Mouse (Mus musculus): ENCODE results near the gene Arhgap35.
"Not testable (repeated sequence)": the region's sequence is repeated elsewhere in the genome, so short reads cannot be mapped to it uniquely, and the experiment has no call there.

The Arhgap35 gene

DNA sequence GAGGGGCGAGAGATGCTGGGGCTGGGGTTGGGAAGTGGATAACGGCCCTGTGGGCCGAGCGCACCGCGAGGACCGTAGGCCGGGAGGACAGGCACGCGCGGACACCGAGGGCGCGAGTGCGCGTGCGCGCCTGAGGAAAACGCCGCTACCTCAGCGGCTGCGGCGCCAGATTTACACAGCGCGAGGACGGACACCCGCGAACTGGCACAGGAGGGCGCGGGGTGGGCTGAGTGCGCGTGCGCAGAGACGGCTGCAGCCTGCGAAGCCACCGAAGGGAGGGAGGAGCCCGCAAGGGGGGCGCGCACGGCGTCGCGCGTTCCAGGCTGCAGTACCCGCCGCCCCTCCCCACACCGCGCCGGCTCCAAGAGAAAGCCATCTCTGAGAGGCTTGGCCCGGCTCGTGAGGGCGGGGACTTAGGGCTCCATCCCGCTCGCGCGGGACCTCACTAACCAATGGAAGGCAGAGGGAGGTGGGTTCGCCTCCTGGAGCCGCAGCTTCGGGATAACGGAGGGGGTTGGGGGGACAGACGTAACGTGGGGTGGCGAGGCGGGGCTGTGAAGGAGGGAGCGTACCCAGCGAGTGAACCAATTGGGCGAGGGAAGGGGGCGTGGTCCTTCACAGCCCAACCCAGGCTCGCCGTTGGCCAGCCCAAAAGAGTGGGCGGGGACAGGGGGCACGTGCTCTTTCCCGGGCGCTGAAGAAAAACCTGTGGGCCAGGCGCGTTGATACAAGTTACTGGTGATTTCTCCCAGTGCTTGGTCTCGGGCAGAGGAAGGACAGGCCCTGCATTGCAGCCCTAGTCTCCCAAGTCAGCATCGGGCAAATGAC is at the start of gene Arhgap35:
Gene Arhgap35, minus strand, starts transcription at position 106 of the 828 bp plus-strand sequence.
- peak; percentile 99 for DNase-seq

DNA sequence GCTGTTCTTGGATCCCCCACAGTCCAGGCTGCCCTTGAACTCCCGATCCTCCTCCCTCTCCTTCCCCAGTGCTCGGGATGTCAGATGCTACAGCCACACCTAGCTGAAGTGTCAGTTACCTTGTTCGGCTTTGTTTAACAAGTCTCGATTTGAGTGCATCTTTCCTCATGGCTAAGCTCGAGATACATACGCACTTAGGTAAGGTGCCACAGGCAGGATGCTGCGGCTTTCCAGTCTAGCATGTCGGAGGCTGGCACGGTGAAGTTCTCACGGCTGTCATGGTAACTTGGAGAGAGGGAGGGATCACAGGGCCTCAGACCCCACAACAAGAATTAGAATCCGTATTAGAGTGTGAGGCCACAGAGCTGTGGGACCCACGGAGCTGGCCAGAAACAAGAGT is 29.5 kb upstream of the Arhgap35 start:
- no peak for DNase-seq

DNA sequence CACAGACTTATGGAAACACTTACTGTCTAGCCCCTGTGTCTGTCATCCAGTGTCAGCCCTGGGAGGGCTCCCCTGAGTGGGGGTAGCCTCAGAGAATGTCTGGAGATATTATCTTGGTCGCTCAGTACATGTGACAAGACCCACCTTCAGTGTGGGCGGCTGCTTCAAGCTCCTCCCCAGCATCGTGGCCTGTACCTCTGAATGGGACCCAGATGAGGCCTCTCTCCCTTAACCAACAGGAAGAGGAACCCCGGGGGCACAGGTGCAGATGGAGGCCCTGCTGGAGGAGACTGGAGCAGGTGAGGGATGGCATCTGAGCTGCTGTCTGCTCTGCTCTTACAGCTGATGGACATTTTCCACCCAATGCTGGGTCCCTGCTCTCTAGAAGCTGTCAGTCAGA is 28.3 kb upstream of the Arhgap35 start:
- DNase-seq, result peak; percentile 28 to 60

DNA sequence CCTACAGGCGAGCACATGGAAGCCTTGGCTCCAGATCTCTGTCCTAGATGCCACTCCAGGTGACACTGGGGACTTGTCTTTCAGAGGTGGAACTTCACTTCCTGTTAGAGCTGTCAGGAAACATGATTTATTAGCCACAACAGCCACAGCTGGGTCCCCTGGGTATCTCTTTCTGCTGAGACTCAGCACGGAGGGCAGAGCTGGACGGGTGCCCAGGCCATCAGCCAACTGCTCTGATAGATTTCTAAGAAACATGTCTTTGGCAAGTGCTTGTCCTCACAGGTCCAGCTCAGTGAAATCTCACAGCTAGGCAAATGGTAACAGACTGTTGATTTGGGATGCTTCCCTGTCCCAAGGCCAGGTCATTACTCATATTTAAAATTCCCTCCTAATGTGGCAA is 24.2 kb upstream of the Arhgap35 start:
- DNase-seq, result no peak

DNA sequence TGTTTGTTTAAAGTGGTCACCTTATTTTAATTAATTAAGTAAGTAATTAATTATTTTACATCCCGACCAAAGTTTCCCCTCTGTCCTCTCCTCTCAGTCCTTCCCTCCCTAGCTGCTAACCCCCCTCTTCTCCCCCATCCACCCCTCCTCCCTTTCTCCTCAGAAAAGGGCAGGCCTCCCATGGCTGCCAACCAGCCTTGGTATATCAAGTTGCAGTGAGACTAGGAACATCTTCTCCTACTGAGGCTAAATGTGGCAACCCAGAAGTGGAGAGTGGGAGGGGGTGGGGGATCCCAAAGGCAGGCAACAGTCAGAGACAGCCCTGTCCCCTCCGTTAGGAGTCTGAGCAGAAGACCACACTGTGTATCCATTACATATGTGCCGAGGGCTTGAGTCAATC is 20.3 kb upstream of the Arhgap35 start:
- no peak for DNase-seq

DNA sequence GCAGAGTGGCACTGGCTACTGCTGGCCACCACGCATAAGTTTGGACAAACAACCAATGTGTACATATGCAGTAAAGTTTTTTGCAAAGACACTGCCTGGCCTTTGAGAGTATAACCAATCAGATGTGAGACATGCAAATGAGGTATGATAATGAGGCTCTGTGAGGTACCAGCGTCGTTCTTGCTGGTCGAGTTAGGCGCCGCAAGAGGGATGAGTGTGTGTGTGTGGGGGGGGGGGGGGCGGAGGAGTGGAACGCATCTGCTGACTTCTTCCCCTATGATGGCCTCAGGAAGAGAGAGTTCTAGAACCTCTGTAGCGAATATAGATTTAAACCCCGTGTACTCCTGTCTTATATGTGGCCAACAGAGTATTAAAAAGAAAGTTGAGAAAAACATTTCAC is 19.1 kb upstream of the Arhgap35 start:
- DNase-seq, result not testable (repeated sequence)

DNA sequence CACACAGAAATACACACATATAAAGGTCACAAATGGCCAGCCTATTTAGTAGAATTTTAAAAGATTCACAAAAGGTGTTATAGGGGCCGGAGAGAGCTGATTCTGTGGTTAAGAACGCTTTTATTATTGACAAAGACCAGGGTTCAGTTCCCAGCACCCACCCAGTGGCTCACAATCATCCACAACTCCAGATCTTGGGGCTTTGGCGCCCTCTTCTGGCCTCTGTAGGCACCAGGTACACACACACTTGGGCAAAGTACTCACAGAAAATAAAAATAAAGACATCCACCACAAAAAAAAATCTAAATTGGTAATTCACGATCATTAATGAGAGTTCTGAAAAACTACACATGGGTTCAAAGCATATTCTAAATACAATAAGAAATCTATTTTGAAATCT is 17.1 kb upstream of the Arhgap35 start:
- no peak for DNase-seq

DNA sequence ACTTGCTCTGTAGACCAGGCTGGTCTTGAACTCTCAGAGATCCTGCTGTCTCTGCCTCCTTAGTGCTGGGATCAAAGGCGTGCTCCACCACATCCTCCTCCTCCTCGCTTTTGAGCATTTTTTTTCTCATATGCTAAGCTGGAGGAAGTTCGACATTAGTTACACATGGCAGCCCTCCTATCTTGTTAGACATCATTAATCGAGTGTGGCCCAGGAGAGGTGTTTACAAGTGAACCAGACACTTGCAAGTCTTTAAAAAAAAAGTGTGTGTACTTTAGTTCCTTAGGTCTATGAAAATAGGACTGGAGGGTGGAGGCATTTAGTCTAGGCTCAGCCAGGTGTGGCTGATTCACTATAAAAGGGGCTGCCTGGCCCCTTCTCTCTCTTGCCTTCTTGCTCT is 16.2 kb upstream of the Arhgap35 start:
- no peak for DNase-seq

DNA sequence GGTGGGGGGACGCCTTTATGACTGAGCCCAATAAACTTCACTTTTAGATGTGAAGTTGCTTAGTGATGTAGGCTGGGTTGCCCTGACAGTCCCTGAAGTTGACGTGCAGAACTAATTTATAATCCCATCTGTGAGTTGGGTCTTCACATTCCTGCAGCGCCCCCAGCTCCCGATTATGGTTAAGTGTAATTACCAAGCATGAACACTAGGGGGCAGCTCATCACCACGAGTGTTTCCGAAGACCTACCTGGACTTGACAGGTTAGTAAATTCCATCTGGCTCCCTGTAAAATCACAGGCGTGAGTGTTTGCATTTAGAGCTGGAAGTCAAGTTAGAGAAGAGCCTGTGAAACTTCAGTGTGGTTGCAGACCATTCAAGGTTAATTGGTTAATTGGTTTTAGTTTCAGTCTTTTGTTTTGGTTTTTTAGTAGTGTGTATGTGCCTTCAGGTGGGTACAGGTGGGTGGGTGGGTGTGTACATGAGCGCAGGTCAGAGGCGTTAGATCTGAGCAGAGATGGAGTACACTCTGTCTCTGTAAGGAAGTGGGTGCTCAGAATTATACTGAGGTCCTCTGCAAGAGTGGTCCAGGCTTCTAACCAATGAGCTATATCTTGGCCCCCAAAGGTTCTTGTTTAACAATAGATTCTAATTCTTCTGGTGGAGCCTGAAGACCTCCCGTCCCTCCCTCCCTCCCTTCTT is 15.0 kb upstream of the Arhgap35 start:
- peak; percentile 55 to 60 for DNase-seq

DNA sequence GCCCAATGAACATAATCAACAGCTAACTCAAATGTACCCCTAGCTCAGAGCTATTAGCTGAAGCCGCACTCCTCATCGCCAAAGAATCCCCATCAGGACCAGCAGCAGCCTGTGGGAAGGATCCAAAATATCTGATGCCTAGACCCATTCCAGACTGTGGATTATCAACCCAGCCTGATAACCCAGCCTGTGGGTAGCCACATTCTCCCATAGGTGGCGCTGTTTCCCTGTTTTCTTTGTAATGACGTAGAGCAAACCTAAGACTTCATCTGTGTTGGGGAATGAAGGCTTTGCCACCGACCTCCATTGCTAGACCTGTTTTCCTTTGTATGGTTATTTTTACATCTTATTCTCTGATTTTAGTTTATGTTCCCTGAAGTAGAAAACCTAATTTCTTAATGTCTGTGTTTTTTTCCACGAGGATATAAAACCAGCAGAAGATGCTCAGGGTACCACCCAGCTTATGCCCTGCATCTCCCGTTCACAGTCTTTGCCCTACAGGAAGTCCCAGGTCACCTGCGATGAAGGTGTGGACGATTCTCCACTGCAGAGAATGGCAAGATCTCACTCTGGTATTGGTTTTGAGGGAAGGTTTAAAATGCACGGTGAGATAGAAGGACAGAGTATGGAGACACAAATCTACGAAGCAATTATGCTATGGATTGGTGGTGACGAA is 13.4 kb upstream of the Arhgap35 start:
- DNase-seq, result peak; percentile 37 to 43

DNA sequence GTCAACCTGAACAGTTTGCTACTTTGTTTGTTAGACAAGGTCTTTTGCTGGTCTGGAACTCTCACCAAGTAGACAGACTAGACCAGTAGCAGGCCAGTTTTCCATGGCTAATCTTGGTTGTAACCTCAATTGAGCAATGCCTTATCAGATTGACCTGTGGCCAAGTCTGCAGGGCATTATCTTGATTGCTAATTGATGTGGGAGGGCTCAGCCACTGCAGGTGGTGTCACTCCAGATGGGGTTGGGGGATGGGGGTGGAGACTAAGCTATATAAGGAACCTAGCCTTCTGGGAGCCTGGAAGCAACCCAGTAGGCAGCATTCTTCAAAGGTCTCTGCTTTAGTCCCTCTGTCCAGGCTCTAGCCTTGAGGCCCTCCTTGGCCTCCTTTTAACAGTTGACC is 8.9 kb upstream of the Arhgap35 start:
- DNase-seq, result no peak

DNA sequence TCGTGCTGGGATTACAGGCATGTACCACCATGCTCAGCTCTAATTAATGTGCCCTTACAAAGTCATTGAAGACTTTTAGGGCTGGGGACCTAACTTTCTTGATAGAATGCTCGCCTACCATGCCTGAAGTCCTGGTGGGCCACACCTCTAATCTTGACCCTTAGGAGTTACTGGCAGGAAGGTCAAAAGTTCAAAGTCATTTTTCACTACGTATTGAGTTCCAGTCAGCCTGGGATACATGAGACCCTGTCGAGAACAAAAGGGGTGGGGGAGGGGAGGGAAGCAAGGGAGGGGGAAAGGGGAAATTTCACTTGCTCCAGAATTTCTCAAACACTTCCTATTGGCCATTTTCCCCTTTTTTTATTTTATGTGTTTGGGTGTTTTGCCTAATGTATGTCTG is 8.3 kb upstream of the Arhgap35 start:
- DNase-seq, result no peak

DNA sequence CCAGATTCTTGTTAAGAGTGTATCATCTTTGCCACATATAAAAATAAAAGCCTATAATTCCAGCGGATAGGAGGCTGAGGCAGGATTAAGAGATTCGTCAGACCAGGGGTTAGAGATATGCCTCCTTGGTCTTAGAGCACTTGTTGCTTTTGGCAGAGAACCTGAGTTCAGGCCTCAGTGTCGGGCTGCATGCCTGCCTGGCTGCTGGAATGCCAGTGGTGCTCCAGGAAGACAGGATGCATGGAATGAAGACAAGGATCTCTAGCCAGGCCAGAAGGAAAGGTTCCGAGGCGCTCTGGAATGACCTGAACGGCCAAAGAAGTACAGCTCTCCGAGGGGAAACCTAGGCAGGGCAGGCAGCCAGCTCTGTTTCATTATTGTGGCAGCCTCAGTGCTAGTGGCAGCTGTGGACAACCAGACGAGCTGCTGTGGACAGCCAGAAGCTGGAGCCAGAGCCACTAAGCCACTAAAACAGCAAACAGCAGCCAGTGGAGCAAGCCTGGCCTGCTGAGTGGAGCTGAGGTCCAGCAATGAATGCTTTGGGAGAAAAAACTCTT is 6.4 kb upstream of the Arhgap35 start:
- DNase-seq, result no peak

DNA sequence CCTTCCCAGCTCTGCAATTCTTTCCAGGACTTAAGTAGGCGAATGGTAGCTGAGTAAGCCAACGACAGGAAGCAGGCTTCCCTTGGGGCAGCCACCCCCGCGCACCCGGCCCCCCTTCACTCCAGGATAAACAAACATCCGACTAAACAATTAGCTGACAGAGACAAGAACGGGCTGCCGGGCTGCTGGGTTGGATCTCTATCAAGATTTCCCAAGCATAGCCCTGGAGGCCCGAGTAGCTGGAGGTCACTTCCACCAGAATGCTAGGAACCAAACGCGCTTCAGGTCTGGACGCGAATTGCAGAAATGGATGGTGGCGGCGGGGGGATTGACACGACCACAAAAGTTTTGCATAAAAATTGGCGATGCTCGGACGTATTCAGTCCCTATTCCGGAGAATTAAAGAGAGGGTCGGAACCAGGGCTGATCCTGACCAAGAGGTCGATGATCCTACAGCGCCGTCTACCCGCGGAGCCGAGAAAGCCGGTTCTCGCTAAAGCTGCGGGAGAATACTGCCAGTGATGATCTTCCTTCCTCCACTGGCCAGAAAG is 3.9 kb upstream of the Arhgap35 start:
- peak; percentile 61 to 65 for DNase-seq

DNA sequence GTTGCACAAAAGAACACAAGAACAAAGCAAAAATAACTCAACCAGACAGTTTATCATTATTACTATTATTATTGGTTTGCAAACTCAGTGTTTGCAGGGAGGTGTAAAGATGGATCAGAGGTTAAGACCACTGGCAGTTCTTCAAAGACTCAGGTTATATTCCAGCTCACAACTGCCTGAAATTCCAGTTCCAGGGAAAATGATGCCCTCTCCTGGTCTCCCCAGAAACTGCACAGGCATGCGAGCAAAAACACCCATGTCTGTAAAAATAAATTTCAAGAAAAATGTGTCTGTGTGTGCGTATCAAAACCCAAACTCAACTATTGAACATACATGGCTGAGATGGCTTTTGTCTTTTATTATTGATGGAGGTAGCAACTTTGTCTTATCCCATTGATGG is 2.3 kb upstream of the Arhgap35 start:
- DNase-seq, result peak; percentile 22 to 34

DNA sequence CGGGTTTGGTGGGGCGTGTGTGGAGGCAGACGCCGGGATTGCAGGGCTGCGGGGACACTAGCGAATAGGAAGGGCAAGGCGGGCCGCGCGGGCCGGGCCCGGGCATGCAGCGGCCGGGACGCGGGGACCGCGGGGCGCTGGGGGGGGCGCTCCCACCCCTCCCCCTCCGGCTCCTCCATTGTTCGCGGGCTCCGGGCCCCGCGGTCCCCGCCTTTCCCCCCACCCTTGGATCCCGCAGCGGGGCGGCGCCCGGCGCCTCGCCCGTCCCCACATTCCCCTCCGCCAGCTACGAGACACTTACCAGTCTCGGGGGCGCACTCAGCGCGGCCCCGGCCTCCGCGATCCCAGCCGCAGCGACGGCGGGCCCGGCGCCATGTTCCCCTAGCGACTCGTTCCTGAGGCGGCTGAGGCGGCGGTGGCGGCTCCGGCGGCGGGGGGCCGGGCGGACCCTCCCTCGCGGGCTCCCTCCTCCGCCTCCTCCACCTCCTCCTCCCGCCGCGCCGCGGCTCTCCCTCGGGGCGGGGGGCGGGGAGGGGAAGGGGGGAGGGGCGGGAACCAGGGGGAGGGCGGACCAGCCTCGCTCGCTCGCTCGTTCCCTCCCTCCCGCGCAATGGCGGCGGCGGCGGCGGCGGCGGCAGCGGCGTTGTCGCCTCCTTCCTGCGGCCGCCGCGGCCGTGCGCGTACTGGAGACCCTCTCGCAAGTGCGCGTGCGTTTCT is 464 bp downstream of the Arhgap35 start:
- DNase-seq, result peak; percentile 77 to 83

DNA sequence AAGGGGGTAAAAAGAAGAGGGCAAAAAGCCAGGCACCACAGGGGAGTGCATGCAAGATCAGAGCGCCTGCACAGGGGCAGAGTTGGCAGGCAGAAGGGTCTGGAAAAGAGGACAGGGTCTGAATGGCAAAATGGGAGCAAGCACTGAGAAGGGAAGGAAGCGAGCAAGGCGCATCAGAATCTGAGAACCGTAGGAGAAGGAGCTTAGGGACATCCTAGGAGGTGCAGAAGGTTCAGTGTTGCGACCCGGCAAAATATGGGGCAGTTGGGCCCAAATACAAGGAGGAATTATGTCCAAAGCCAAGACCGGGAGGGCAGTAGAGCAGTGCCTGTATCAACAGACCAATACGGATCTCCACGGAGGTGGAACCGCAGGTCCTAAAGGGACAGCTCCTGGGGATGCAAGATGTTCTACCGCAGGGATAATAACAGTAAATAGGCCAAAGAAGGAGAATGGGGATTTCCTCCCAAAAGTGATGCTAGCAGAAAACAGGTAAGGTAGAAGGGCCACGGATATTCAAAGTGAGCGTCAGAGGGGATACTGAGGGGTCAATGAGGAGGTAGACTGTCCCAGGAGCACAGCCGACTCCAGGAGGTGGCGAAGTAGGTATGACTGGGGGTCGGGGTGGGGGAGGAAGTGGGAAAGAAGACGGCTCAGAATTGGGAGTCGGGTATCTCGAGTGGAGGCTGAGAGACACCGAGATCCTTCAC is 1.2 kb downstream of the Arhgap35 start:
- DNase-seq, result peak in 1 of 2 experiments; percentile 6

DNA sequence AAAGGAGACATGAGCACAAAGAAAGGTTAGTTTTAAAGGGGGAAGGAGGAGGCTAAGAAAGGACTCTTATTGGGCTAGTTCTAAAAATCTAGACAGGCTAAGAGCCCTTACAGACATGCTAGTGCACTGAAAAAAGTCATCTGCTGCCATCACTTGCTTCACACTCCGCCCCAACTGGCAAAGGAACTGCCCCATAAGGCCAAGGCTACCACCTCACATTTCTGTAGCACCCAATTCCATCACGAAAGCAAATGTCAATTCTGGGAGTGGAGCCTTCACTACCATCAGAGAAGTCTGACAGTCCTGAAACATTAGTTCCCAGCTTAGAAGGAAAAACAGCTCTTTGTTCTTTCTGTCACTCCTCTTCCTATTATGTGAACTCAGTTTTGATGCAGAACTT is 4.4 kb downstream of the Arhgap35 start:
- no peak for DNase-seq

DNA sequence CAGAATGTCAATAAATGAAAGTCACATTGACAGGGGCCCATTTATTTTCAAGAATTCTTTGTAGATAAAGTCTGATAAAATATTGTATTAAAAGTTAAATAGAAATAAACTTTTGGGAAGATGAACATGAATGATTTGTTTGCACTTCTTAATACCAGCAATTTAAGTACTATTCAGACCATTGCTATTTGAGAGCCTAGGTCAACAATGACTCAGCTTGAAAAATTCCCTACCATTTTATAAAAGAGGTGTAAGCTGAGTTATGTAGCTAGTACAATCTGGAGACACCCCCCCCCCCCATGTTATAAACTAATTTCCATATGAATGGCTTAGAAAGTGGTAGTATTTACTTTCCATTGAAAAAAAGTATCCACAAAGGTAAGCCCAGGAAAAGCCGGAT is 5.8 kb downstream of the Arhgap35 start:
- DNase-seq, result no peak

DNA sequence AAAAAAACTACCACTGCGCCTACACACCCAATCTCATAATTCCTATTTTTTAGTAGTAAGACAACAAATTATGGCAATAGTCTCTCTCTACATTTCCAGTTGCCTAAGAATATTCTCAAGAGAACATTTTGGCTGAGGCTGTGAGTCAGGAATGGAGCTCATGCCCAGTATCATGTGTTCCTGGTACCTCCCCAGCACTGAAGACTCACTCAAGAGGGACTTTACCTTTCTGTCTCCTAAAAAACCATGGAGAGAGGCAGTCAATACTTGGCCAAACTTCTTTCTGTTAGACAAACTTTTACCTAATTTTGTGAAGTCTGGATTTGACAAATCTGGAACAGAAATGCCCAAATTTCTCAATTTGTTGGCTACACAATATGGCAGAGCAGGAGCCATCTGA is 6.7 kb downstream of the Arhgap35 start:
- no peak for DNase-seq

DNA sequence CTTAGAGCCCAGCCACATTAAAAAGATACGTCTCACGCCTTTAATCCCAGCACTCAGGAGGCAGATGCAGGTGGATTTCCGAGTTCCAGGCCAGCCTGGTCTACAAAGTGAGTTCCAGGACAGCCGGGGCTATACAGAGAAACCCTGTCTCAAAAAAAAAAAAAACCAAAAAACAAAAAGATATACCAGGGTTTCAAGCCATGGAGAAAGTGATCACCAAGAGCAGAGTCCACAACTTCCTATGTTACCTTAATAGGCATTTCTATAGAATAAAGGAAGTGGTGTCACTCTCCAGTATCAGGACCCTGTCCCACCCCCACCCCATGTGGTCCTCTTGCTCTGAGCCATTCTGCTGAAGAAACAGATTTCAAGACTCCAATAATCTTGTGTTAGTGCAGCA is 8.0 kb downstream of the Arhgap35 start:
- DNase-seq, result not testable (repeated sequence)

DNA sequence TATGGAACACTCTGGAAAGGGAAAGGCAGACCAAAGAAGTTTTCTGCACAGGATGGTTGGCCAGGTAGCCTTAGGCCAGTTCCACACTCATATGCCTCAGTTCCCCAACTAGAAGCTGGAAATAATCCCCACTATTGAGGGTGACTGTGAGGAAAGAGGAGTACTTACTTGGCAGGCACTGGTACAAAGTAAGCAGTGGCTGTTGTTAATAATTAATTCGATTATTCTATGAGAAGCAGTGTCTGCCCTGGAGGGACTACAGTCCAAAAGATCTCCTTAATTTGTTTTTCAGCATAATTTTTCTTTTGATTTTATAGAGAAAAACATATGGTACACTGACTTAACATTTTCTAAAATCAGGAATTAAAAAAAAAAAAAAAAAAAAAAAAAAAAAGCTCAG is 10.7 kb downstream of the Arhgap35 start:
- DNase-seq, result no peak

Measured in thymus, postnatal 36 days (tissue).